Mouse (Mus musculus) embryonic facial prominence, embryonic 14.5 days (tissue): ENCODE measurements at regions not wholly inside any gene's neighbourhood (a gene's known extent, or its start where the extent isn't known, plus 50 kb on each side); places are given as distances from the start of the nearest gene placed in this dataset.
A peak's percentile ranks its signal among the peaks of the same experiment; 100 is the strongest.

Experiments
- ATAC-seq: fragments of 200-750 bp; cut with Nextera tagmentation; 2 replicates; pipeline ENCODE4 v1.8.0; 2017; ENCODE audit warnings: low read depth, moderate number of reproducible peaks, moderate TSS enrichment
- DNase-seq: peaks from one replicate; pipeline ENCODE4 v3.0.0-alpha.2; 2015; ENCODE audit warnings: low spot score
- H3K27ac ChIP-seq: fragments of 300-500 bp; sonication (generic); replicated peaks from 2 replicates; pipeline ENCODE4 v1.5.1; 2014; ENCODE audit warnings: low read depth, mild to moderate bottlenecking, low read length, moderate library complexity
- H3K27me3 ChIP-seq: fragments of 300-500 bp; sonication (generic); replicated peaks from 2 replicates; pipeline ENCODE4 v1.6.1; 2014; ENCODE audit warnings: low read length; ENCODE audit not compliant: control insufficient read depth, insufficient read depth
- H3K36me3 ChIP-seq: fragments of 300-500 bp; sonication (generic); 2 replicates; pipeline ENCODE4 v1.6.1; 2014; ENCODE audit warnings: low read length, mixed read lengths; ENCODE audit not compliant: control insufficient read depth, insufficient read depth
- H3K4me1 ChIP-seq: fragments of 300-500 bp; sonication (generic); 2 replicates; pipeline ENCODE4 v1.6.1; 2014; ENCODE audit warnings: antibody characterized with exemption, low read length; ENCODE audit not compliant: control insufficient read depth, insufficient read depth
- H3K4me2 ChIP-seq: fragments of 300-500 bp; sonication (generic); 2 replicates; pipeline ENCODE4 v1.6.1; 2014; ENCODE audit warnings: low read depth, mild to moderate bottlenecking, low read length, moderate library complexity, mixed read lengths
- H3K4me3 ChIP-seq: fragments of 300-500 bp; sonication (generic); 2 replicates; pipeline ENCODE4 v1.5.1; 2014; ENCODE audit warnings: low read depth, mild to moderate bottlenecking, low read length
- H3K9ac ChIP-seq: fragments of 300-500 bp; sonication (generic); 2 replicates; pipeline ENCODE4 v1.6.1; 2014; ENCODE audit warnings: low read depth, mild to moderate bottlenecking, low read length, moderate library complexity, mixed read lengths
- H3K9me3 ChIP-seq: fragments of 300-500 bp; sonication (generic); 2 replicates; pipeline ENCODE4 v1.6.1; 2016; ENCODE audit warnings: low read length; ENCODE audit not compliant: control insufficient read depth
- WGBS: fragments of 180-500 bp; shearing (Covaris S2); extraction: QIAGEN DNeasy Blood & Tissue Kit; methylation state at CpG from one replicate; pipeline ENCODE4 v1.1.7; 2014; 5-methylcytosine and 5-hydroxymethylcytosine counted together

- WGBS = 8% methylated on average over 6 of the region's 6 CpGs
- H3K27me3 ChIP-seq = peaks cover 58% of the 10 kb centered on the region
- H3K9me3 ChIP-seq = no peaks in the 10 kb centered on the region
- H3K9ac ChIP-seq = no peak overlapping the region
- H3K4me3 ChIP-seq = peak overlapping the region; percentile 34
- ATAC-seq (no peak), DNase-seq (no peak)
- no peaks in the 10 kb centered on the region for H3K4me1 ChIP-seq
- peak overlapping the region; percentile 47 for H3K4me2 ChIP-seq
- no peak overlapping the region for H3K27ac ChIP-seq
- no peaks in the 10 kb centered on the region for H3K36me3 ChIP-seq
Observed at GRCm38 (mm10) chr12:106479878-106480194, 469.8 kb downstream of the Vrk1 start.

GRCm38 (mm10) chr12:106480281-106481060 lies 470.4 kb downstream of the Vrk1 start:
- DNase-seq (no peak), ATAC-seq (no peak)
- Histone ChIP-seq H3K36me3 (no peaks in the 10 kb centered on the region), H3K4me2 (no peak overlapping the region), H3K9ac (no peak overlapping the region), H3K27ac (no peak overlapping the region), H3K4me3 (no peak overlapping the region), H3K4me1 (no peaks in the 10 kb centered on the region), H3K27me3 (peaks cover 55% of the 10 kb centered on the region), H3K9me3 (no peaks in the 10 kb centered on the region)
- WGBS = 41% methylated on average over 12 of the region's 12 CpGs

GRCm38 (mm10) chr12:106501622-106502327 lies 491.7 kb downstream of the Vrk1 start:
- Histone ChIP-seq H3K9me3 (no peaks in the 10 kb centered on the region), H3K36me3 (no peaks in the 10 kb centered on the region), H3K4me2 (no peak overlapping the region), H3K4me3 (no peak overlapping the region), H3K27ac (no peak overlapping the region), H3K9ac (no peak overlapping the region), H3K4me1 (no peaks in the 10 kb centered on the region), H3K27me3 (no peaks in the 10 kb centered on the region)
- no peak for DNase-seq
- WGBS = 49% methylated on average over 12 of the region's 12 CpGs
- ATAC-seq = no peak

- H3K9me3 ChIP-seq = no peaks in the 10 kb centered on the region
- H3K9ac ChIP-seq = no peak overlapping the region
- H3K4me1 ChIP-seq = no peaks in the 10 kb centered on the region
- 90% methylated on average over 8 of the region's 8 CpGs for WGBS
- no peaks in the 10 kb centered on the region for H3K27me3 ChIP-seq
- no peak overlapping the region for H3K27ac ChIP-seq
- H3K4me2 ChIP-seq = no peak overlapping the region
- no peak overlapping the region for H3K4me3 ChIP-seq
- DNase-seq (no peak), ATAC-seq (no peak)
- H3K36me3 ChIP-seq = no peaks in the 10 kb centered on the region
Observed at GRCm38 (mm10) chr12:106504285-106504684, 494.3 kb downstream of the Vrk1 start.

- Histone ChIP-seq H3K9me3 (no peaks in the 10 kb centered on the region), H3K9ac (no peak overlapping the region), H3K27ac (no peak overlapping the region), H3K36me3 (no peaks in the 10 kb centered on the region), H3K27me3 (no peaks in the 10 kb centered on the region), H3K4me1 (no peaks in the 10 kb centered on the region), H3K4me3 (no peak overlapping the region), H3K4me2 (no peak overlapping the region)
- WGBS = 67% methylated on average over 11 of the region's 11 CpGs
- DNase-seq = no peak
- no peak for ATAC-seq
Observed at GRCm38 (mm10) chr12:106514057-106514456, 504.0 kb downstream of the Vrk1 start.

- Histone ChIP-seq H3K27me3 (no peaks in the 10 kb centered on the region), H3K4me1 (no peaks in the 10 kb centered on the region), H3K9ac (no peak overlapping the region), H3K9me3 (no peaks in the 10 kb centered on the region), H3K27ac (no peak overlapping the region), H3K36me3 (no peaks in the 10 kb centered on the region), H3K4me3 (no peak overlapping the region), H3K4me2 (no peak overlapping the region)
- DNase-seq = peak; percentile 62
- ATAC-seq = no peak; the same call in 1 of the 2 replicates
- 61% methylated on average over 17 of the region's 17 CpGs for WGBS
Observed at GRCm38 (mm10) chr12:106515257-106515788, 505.3 kb downstream of the Vrk1 start.

GRCm38 (mm10) chr12:106519141-106519540 lies 509.1 kb downstream of the Vrk1 start:
- WGBS = 69% methylated on average over 5 of the region's 5 CpGs
- no peak overlapping the region for H3K4me3 ChIP-seq
- no peaks in the 10 kb centered on the region for H3K9me3 ChIP-seq
- no peak overlapping the region for H3K4me2 ChIP-seq
- DNase-seq (no peak), ATAC-seq (no peak)
- no peak overlapping the region for H3K9ac ChIP-seq
- no peaks in the 10 kb centered on the region for H3K4me1 ChIP-seq
- H3K36me3 ChIP-seq = no peaks in the 10 kb centered on the region
- no peaks in the 10 kb centered on the region for H3K27me3 ChIP-seq
- no peak overlapping the region for H3K27ac ChIP-seq

GRCm38 (mm10) chr12:106524411-106524810 lies 514.4 kb downstream of the Vrk1 start:
- H3K27me3 ChIP-seq = 0 out of 2 replicates have a peak, but pooled peaks cover 3% of the 10 kb centered on the region
- no peak for ATAC-seq
- no peaks in the 10 kb centered on the region for H3K36me3 ChIP-seq
- no peak for DNase-seq
- H3K9ac ChIP-seq = no peak overlapping the region
- H3K4me3 ChIP-seq = no peak overlapping the region
- 77% methylated on average over 4 of the region's 4 CpGs for WGBS
- H3K27ac ChIP-seq = no peak overlapping the region
- no peaks in the 10 kb centered on the region for H3K9me3 ChIP-seq
- no peak overlapping the region for H3K4me2 ChIP-seq
- H3K4me1 ChIP-seq = no peaks in the 10 kb centered on the region
